Mouse (Mus musculus) forebrain, postnatal 0 days (tissue): ENCODE measurements around the gene Gckr. TPM values are rescaled to one million over a fixed set of nuclear protein-coding genes. Genes with fewer than 3 reads are reported as not detected.

ENCODE experiments used
- ATAC-seq: fragments of 200-750 bp; cut with Nextera tagmentation; 2 replicates; pipeline ENCODE4 v1.8.0; 2017; ENCODE audit warnings: mild to moderate bottlenecking, moderate library complexity
- DNase-seq: peaks from one replicate; pipeline ENCODE4 v3.0.0-alpha.2; 2015
- H3K27ac ChIP-seq: fragments of 300-500 bp; sonication (generic); 2 replicates; pipeline ENCODE4 v1.5.1; 2014; ENCODE audit warnings: low read depth, mild to moderate bottlenecking, antibody characterized with exemption, low read length, moderate library complexity, mixed read lengths
- H3K27me3 ChIP-seq: fragments of 300-500 bp; sonication (generic); 2 replicates; pipeline ENCODE4 v1.6.1; 2014; ENCODE audit warnings: mild to moderate bottlenecking, low read length, mixed read lengths; ENCODE audit not compliant: insufficient read depth
- H3K36me3 ChIP-seq: fragments of 300-500 bp; sonication (generic); 2 replicates; pipeline ENCODE4 v1.6.1; 2014; ENCODE audit warnings: mild to moderate bottlenecking, moderate library complexity; ENCODE audit not compliant: insufficient read depth
- H3K4me1 ChIP-seq: fragments of 300-500 bp; sonication (generic); 2 replicates; pipeline ENCODE4 v1.6.1; 2014; ENCODE audit warnings: antibody characterized with exemption; ENCODE audit not compliant: insufficient read depth
- H3K4me2 ChIP-seq: fragments of 300-500 bp; sonication (generic); 2 replicates; pipeline ENCODE4 v1.6.1; 2014; ENCODE audit warnings: low read depth, mild to moderate bottlenecking, moderate library complexity
- H3K4me3 ChIP-seq: fragments of 300-500 bp; sonication (generic); 2 replicates; pipeline ENCODE4 v1.5.1; 2014; ENCODE audit warnings: low read depth, low read length, mixed read lengths
- H3K9ac ChIP-seq: fragments of 300-500 bp; sonication (generic); 2 replicates; pipeline ENCODE4 v1.6.1; 2014; ENCODE audit warnings: mild to moderate bottlenecking
- H3K9me3 ChIP-seq: fragments of 300-500 bp; sonication (generic); 2 replicates; pipeline ENCODE4 v1.6.1; 2016; ENCODE audit warnings: low read length
- CTCF ChIP-seq: sonication (generic); IDR thresholded peaks from 2 replicates; pipeline ENCODE4 v1.5.1; 2016; ENCODE audit warnings: antibody characterized with exemption, control low read depth, low read depth
- WGBS: fragments of 180-500 bp; shearing (Covaris S2); extraction: QIAGEN DNeasy Blood & Tissue Kit; methylation state at CpG from one replicate; pipeline ENCODE4 v1.1.7; 2014; 5-methylcytosine and 5-hydroxymethylcytosine counted together
- polyA plus RNA-seq: library from polyadenylated mRNA; unstranded; fragments of >200 nt; fragmentation: Nextera tagmentation; extraction: Ambion mirVana; gene quantifications from 2 replicates; pipeline ENCODE4 v1.2.1, GENCODE M21; 2015
- total RNA-seq: library from RNA; depleted of rRNA; stranded (reverse); fragments of >200 nt; gene quantifications from 2 replicates; pipeline ENCODE4 v1.2.3, GENCODE M21; 2014

Gene Gckr
- total and polyA plus RNA-seq, 2 experiments from 2014 or later, result 0.05 to 0.54 TPM

GRCm38 (mm10) chr5:31294964-31295605 is 2.2 kb upstream of the Gckr start:
- H3K27me3 ChIP-seq, result no peaks in the 10 kb centered on the region
- ATAC-seq, result peak; percentile 30
- H3K4me3 ChIP-seq, result peak overlapping the region; percentile 88
- H3K4me2 ChIP-seq, result peak overlapping the region; percentile 94
- no peaks in the 10 kb centered on the region for H3K9me3 ChIP-seq
- peak overlapping the region; percentile 82 for H3K27ac ChIP-seq
- no peak for DNase-seq
- H3K9ac ChIP-seq, result peak overlapping the region; percentile 93
- H3K4me1 ChIP-seq, result 0 out of 2 replicates have a peak, but pooled peaks cover 12% of the 10 kb centered on the region
- 4% methylated on average over 28 of the region's 29 CpGs for WGBS
- peaks cover 13% of the 10 kb centered on the region for H3K36me3 ChIP-seq
- TF ChIP-seq CTCF, result no peak

GRCm38 (mm10) chr5:31295606-31296141 is 1.6 kb upstream of the Gckr start, which contains the start of gene Fndc4:
Gene Fndc4, minus strand, starts transcription at chr5:31296080.
- under 1% methylated on average over 41 of the region's 46 CpGs for WGBS
- Histone ChIP-seq H3K4me1 (0 out of 2 replicates have a peak, but pooled peaks cover 8% of the 10 kb centered on the region), H3K4me3 (peak within 1 kb of the TSS; percentile 88), H3K4me2 (peak within 1 kb of the TSS; percentile 94), H3K27ac (peak within 1 kb of the TSS; percentile 82), H3K36me3 (peaks cover 13% of the 10 kb centered on the region), H3K9me3 (no peaks in the 10 kb centered on the region), H3K9ac (peak within 1 kb of the TSS; percentile 93), H3K27me3 (no peaks in the 10 kb centered on the region)
- TF ChIP-seq CTCF, result no peak
- DNase-seq (peak; percentile 86), ATAC-seq (peak; percentile 81)

- H3K27me3 ChIP-seq, result no peaks in the 10 kb centered on the region
- DNase-seq, result no peak
- no peak for ATAC-seq
- H3K36me3 ChIP-seq, result peaks cover 5% of the 10 kb centered on the region; the same call in 1 of the 2 replicates
- H3K4me3 ChIP-seq, result no peak overlapping the region
- 0 out of 2 replicates have a peak, but pooled peaks cover 8% of the 10 kb centered on the region for H3K4me1 ChIP-seq
- TF ChIP-seq CTCF, result no peak
- H3K9ac ChIP-seq, result no peak overlapping the region
- H3K4me2 ChIP-seq, result no peak overlapping the region
- H3K27ac ChIP-seq, result no peak overlapping the region
- no peaks in the 10 kb centered on the region for H3K9me3 ChIP-seq
- whole genome bisulfite sequencing, result 83% methylated on average over 3 of the region's 3 CpGs
Measured at GRCm38 (mm10) chr5:31297981-31298380, 738 bp downstream of the Gckr start.

GRCm38 (mm10) chr5:31298486-31298885 is 1.2 kb downstream of the Gckr start:
- no peak for TF ChIP-seq CTCF
- WGBS, result 59% methylated on average over 2 of the region's 2 CpGs
- ATAC-seq (no peak), DNase-seq (no peak)
- no peak overlapping the region for H3K4me3 ChIP-seq
- no peaks in the 10 kb centered on the region for H3K27me3 ChIP-seq
- no peak overlapping the region for H3K27ac ChIP-seq
- H3K4me2 ChIP-seq, result no peak overlapping the region
- 0 out of 2 replicates have a peak, but pooled peaks cover 8% of the 10 kb centered on the region for H3K4me1 ChIP-seq
- 0 out of 2 replicates have a peak, but pooled peaks cover 1% of the 10 kb centered on the region for H3K36me3 ChIP-seq
- H3K9me3 ChIP-seq, result no peaks in the 10 kb centered on the region
- no peak overlapping the region for H3K9ac ChIP-seq

- Histone ChIP-seq H3K27ac (no peak overlapping the region), H3K4me3 (no peak overlapping the region), H3K36me3 (no peaks in the 10 kb centered on the region), H3K27me3 (no peaks in the 10 kb centered on the region), H3K4me2 (no peak overlapping the region), H3K9me3 (peaks cover 6% of the 10 kb centered on the region; the same call in 1 of the 2 replicates), H3K4me1 (no peaks in the 10 kb centered on the region), H3K9ac (no peak overlapping the region)
- no peak for DNase-seq
- TF ChIP-seq CTCF, result no peak
- ATAC-seq, result no peak
- WGBS, result 77% methylated on average over 8 of the region's 8 CpGs
Measured at GRCm38 (mm10) chr5:31301866-31302265, 4.6 kb downstream of the Gckr start.

GRCm38 (mm10) chr5:31303093-31303492 is 5.8 kb downstream of the Gckr start:
- 91% methylated on average over 6 of the region's 6 CpGs for WGBS

GRCm38 (mm10) chr5:31312806-31313205 is 15.6 kb downstream of the Gckr start:
- no peak overlapping the region for H3K4me2 ChIP-seq
- WGBS, result 90% methylated on average over 8 of the region's 8 CpGs
- TF ChIP-seq CTCF, result no peak
- no peaks in the 10 kb centered on the region for H3K9me3 ChIP-seq
- H3K4me3 ChIP-seq, result no peak overlapping the region
- H3K27ac ChIP-seq, result no peak overlapping the region
- no peaks in the 10 kb centered on the region for H3K27me3 ChIP-seq
- ATAC-seq, result no peak
- no peak overlapping the region for H3K9ac ChIP-seq
- H3K4me1 ChIP-seq, result no peaks in the 10 kb centered on the region
- H3K36me3 ChIP-seq, result no peaks in the 10 kb centered on the region
- DNase-seq, result no peak

More at GRCm38 (mm10) chr5:31303093-31303492, 5.8 kb downstream of the Gckr start:
- H3K36me3 ChIP-seq, result no peaks in the 10 kb centered on the region
- H3K4me1 ChIP-seq, result no peaks in the 10 kb centered on the region
- TF ChIP-seq CTCF, result no peak
- no peak for DNase-seq
- H3K27ac ChIP-seq, result no peak overlapping the region
- H3K4me2 ChIP-seq, result no peak overlapping the region
- H3K27me3 ChIP-seq, result no peaks in the 10 kb centered on the region
- no peak for ATAC-seq
- H3K9ac ChIP-seq, result no peak overlapping the region
- no peak overlapping the region for H3K4me3 ChIP-seq
- peaks cover 6% of the 10 kb centered on the region; the same call in 1 of the 2 replicates for H3K9me3 ChIP-seq
